Mouse (Mus musculus) embryonic fibroblast, embryonic 13.5 days (primary cell): ENCODE data around the gene Sult6b2. TPM values are rescaled to one million over a fixed set of nuclear protein-coding genes. Genes with fewer than 3 reads are reported as not detected.

Source experiments
- H3K27ac ChIP-seq: 2 replicates; pipeline ENCODE4 v1.5.1; 2012; ENCODE audit warnings: low read length, control low read depth, inconsistent platforms; ENCODE audit not compliant: insufficient read depth
- H3K4me1 ChIP-seq: 2 replicates; pipeline ENCODE4 v1.6.1; 2011; ENCODE audit warnings: low read length; ENCODE audit not compliant: control insufficient read depth, insufficient read depth
- H3K4me3 ChIP-seq: 2 replicates; pipeline ENCODE4 v1.5.1; 2011; ENCODE audit warnings: mild to moderate bottlenecking, control low read depth, low read length; ENCODE audit not compliant: insufficient read depth
- CTCF ChIP-seq: IDR thresholded peaks from 2 replicates; pipeline ENCODE4 v1.5.1; 2011; ENCODE audit warnings: mild to moderate bottlenecking, control low read depth, low read length, moderate library complexity, borderline replicate concordance; ENCODE audit not compliant: insufficient read depth
- POLR2A ChIP-seq: IDR thresholded peaks from 2 replicates; pipeline ENCODE4 v1.6.1; 2011; ENCODE audit warnings: low read depth, mild to moderate bottlenecking, control low read depth, low read length, moderate library complexity
- polyA plus RNA-seq: library from polyadenylated mRNA; stranded (reverse); fragments of >200 nt; gene quantifications from 2 replicates; pipeline ENCODE4 v1.2.4, GENCODE M21; 2011; ENCODE audit warnings: low read depth; ENCODE audit not compliant: missing spikeins, insufficient read length

The Sult6b2 gene
- polyA plus RNA-seq, 1 experiment = not detected

GRCm38 (mm10) chr6:142764933-142765332 lies 39.4 kb downstream of the Sult6b2 start:
- Histone ChIP-seq H3K4me3 (no peak overlapping the region), H3K27ac (no peak overlapping the region), H3K4me1 (no peaks in the 10 kb centered on the region)
- no peak for TF ChIP-seq POLR2A

DNA sequence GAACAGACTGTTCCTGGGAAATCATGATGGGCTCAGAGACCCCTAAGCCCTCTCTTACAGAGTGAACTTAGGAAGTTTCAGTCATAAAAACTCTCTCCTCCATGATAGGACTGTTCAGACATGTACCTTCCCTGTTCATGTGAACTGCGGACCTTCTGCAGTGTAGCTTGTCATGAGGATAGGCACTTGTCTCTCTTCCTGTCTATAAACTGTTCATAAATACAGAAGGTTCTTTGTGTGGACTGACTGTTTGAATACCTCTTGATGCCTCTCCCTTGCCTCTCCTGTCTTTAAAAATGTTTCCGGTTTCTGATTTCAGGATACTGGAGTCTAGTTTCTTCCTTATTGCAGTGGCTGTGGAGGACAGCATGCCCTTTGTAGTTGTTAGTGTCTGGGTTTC lies 44.7 kb downstream of the Sult6b2 start:
- H3K4me3 ChIP-seq = no peak overlapping the region
- TF ChIP-seq POLR2A = no peak
- no peak for TF ChIP-seq CTCF
- H3K27ac ChIP-seq = no peak overlapping the region
- H3K4me1 ChIP-seq = peaks cover 7% of the 10 kb centered on the region

DNA sequence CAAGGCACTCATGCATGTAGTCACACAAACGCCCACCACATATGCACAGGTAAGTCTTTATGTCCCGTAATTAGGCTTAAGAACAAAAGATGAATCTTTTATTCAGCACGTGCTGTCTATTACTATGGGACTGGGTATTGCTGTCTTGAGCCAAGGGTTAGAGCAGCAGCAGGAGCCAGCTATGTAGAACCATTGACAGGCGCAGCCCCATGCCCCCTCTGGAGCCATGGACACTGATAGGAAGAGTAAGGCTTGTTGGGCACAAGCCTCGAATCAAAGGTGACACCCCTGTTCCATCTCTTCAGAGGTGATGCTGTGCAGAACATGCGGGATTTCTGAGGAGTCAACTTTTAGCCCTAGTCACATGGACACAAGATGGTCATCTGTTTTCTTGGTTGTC lies 45.7 kb downstream of the Sult6b2 start:
- Histone ChIP-seq H3K27ac (no peak overlapping the region), H3K4me1 (peaks cover 7% of the 10 kb centered on the region), H3K4me3 (no peak overlapping the region)
- TF ChIP-seq POLR2A = no peak
- no peak for TF ChIP-seq CTCF

DNA sequence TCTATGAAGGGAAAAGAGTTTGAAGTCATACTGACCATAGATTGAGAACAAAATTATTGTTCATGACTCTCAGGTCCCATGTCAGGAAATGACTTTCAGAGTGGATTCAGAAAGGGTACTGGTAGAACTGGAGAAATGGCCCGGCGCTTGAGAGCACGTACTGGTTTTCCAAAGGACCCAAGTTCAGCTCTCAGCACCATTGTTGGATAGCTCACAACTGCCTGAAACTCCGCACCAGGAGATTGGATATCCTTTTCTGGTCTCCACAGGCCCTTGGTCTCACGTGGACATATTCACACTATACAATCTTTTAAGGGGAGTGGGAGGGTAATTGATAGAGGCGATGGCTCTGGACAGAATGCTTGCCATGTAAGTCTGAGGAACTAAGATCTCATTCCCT lies 46.3 kb downstream of the Sult6b2 start:
- Histone ChIP-seq H3K4me1 (peaks cover 7% of the 10 kb centered on the region), H3K4me3 (no peak overlapping the region), H3K27ac (no peak overlapping the region)
- TF ChIP-seq CTCF (no peak), POLR2A (no peak)

DNA sequence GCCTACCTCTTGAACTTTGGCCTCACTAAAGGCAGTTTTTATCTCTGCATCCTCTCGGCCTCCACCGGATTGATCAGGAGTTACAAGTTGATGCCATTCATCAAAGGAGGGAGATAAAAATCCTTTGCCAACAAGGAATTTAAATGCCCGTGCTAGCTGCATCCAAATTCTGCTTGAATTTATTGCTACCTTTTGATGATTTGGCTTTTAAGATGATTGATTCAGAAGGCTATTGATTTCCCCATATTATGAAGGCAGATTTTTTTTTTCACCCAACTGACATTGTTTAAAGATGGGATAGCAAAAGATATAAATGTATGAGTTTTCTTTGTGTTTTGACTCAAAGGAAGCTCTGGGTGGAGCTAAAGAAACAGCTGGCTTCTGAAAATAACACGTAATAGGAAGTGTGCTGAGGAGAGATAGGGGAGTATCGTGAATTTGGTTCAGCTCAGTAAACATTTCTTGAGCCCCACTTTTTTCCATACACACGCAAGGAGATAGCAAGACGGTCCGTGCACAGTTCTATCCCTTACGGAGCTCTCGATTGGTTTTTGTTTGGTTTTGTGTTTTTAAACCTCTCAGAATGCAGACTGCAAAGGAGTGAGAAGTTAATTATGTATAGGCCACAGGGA lies 46.9 kb downstream of the Sult6b2 start:
- TF ChIP-seq CTCF = no peak
- TF ChIP-seq POLR2A = no peak
- Histone ChIP-seq H3K4me3 (peak overlapping the region; percentile 100), H3K27ac (no peak overlapping the region)

DNA sequence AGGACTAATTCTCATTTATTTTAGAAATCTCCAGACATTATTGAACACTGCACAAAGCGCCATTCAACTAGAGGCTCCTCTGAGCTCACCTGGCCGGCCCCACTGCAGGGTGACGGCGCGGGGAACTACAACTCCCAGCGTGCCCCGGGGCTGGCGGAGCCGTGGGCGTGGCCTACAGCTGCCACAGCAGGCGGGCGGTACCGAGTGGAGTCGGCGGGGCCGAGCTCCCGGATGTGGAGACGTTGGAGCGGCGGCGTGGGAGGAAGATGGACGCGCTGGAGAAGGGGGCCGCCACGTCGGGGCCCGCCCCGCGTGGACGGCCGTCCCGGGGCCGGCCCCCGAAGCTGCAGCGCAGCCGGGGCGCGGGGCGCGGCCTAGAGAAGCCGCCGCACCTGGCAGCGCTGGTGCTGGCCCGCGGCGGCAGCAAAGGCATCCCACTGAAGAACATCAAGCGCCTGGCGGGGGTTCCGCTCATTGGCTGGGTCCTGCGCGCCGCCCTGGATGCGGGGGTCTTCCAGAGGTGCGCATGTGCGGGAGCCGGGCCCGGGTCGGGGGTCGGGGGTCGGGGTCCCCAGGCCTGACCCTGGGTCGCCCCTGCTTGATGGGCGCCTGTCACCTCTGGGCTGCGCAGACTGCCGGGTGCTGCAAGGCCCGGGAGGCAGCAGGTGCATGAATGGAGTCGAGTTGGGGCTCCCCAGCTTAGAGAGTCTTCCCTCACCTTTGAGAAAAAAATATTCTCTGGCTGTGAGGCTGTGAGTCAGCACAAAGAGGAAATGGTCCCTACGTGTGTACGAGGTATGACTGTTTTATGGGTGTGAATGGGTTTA lies 47.6 kb downstream of the Sult6b2 start, which contains the start of gene Cmas:
Gene Cmas, plus strand, starts transcription at position 180 of the 827 bp plus-strand sequence.
- Histone ChIP-seq H3K4me1 (peaks cover 7% of the 10 kb centered on the region), H3K27ac (no peak within 1 kb of the TSS), H3K4me3 (peak within 1 kb of the TSS; percentile 100)
- no peak for TF ChIP-seq CTCF
- TF ChIP-seq POLR2A = peak; percentile 68

More for the DNA sequence above, 46.9 kb downstream of the Sult6b2 start:
- H3K4me1 ChIP-seq = peaks cover 7% of the 10 kb centered on the region

GRCm38 (mm10) chr6:142752331-142753246 lies 51.7 kb downstream of the Sult6b2 start:
- no peak overlapping the region for H3K27ac ChIP-seq
- no peak overlapping the region for H3K4me3 ChIP-seq
- no peak for TF ChIP-seq CTCF
- no peak for TF ChIP-seq POLR2A
- H3K4me1 ChIP-seq = no peaks in the 10 kb centered on the region; the same call in 1 of the 2 replicates

- TF ChIP-seq CTCF = no peak
- no peak for TF ChIP-seq POLR2A
These were observed 52.9 kb downstream of the Sult6b2 start for GRCm38 (mm10) chr6:142751365-142751764.

DNA sequence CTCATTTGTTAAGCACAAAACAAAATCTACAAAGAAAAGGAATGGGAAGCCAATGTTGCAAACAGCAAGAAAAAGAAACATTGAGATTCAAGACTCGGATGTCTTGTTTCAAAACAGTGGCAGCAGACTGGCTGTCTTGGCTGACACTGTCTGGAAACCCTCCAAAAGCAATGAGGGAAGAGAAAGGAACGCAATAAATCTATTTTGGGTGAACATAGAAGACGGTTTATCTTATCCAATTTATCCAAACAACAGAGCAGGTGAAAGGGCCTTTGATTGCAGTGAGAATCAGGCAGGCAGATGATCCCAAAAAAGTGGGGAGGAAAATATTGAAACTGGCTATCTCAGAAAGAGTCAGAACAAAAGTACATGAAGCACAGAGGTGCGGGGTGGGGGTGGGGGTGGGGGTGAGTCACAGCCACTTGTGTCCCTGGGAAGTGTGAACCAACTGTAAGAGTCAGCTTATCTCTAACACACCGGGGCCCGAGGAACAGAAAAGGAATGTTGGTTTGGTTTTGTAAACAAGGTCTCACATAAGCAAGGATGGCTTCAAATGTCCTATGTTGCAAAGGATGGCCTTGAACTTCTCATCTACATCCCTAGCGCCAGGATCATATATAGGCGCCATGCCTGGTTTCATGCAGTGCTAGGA lies 56.1 kb downstream of the Sult6b2 start:
- TF ChIP-seq POLR2A (no peak), CTCF (no peak)
- no peak overlapping the region for H3K4me3 ChIP-seq
- no peaks in the 10 kb centered on the region for H3K4me1 ChIP-seq
- H3K27ac ChIP-seq = no peak overlapping the region

More at GRCm38 (mm10) chr6:142751365-142751764, 52.9 kb downstream of the Sult6b2 start:
- H3K4me1 ChIP-seq = no peaks in the 10 kb centered on the region
- no peak overlapping the region for H3K27ac ChIP-seq
- H3K4me3 ChIP-seq = no peak overlapping the region
